Mouse (Mus musculus) CH12.LX (cell line): ENCODE measurements around the gene Olfr1197. TPM values are rescaled to one million over a fixed set of nuclear protein-coding genes. Genes with fewer than 3 reads are reported as not detected.

ENCODE experiments used
- DNase-seq: peaks from one replicate; pipeline ENCODE4 v3.0.0-alpha.2; 2013; ENCODE audit errors: extremely low read depth
- H3K27ac ChIP-seq: 2 replicates; pipeline ENCODE4 v1.5.1; 2012; ENCODE audit warnings: low read depth, mild to moderate bottlenecking, control low read depth, moderate library complexity; ENCODE audit not compliant: insufficient read depth
- H3K27me3 ChIP-seq: replicated peaks from 2 replicates; pipeline ENCODE3; 2012; ENCODE audit warnings: inconsistent platforms
- H3K36me3 ChIP-seq, 2 experiments: replicated peaks in 1 of 2; 2 replicates each; pipeline versions ENCODE3 to v1.6.1; 2012; ENCODE audit warnings: inconsistent platforms in 1 of 2, low read length in 1 of 2, mild to moderate bottlenecking in 1 of 2, mixed read lengths in 1 of 2, moderate library complexity in 1 of 2; ENCODE audit not compliant: control insufficient read depth in 1 of 2, insufficient read depth in 1 of 2
- H3K4me1 ChIP-seq, 2 experiments: 2 replicates each; pipeline ENCODE4 v1.6.1; 2012; ENCODE audit warnings: inconsistent platforms in 1 of 2, moderate library complexity in 1 of 2; ENCODE audit not compliant: insufficient read depth in 2 of 2, control insufficient read depth in 1 of 2
- H3K4me2 ChIP-seq: 2 replicates; pipeline ENCODE4 v1.6.1; 2012; ENCODE audit warnings: low read depth, mild to moderate bottlenecking, control low read depth; ENCODE audit not compliant: poor library complexity, insufficient read depth, severe bottlenecking
- H3K4me3 ChIP-seq, 3 experiments: fragments of 150-350 bp in 1 of 3; sonication (generic) in 1 of 3; replicated peaks in 1 of 3; 2 replicates each; pipeline versions ENCODE3 to v1.5.1; 2011 to 2012; ENCODE audit warnings: low read depth in 2 of 3, low read length in 2 of 3, mild to moderate bottlenecking in 2 of 3, moderate library complexity in 2 of 3, control low read depth in 1 of 3, improper control_type of control experiment in 1 of 3, inconsistent platforms in 1 of 3, mixed read lengths in 1 of 3; ENCODE audit not compliant: poor library complexity in 1 of 3
- H3K79me2 ChIP-seq: replicated peaks from 2 replicates; pipeline ENCODE4 v1.6.1; 2012; ENCODE audit warnings: mild to moderate bottlenecking, moderate library complexity; ENCODE audit not compliant: control insufficient read depth, poor library complexity, insufficient read depth, severe bottlenecking; ENCODE audit errors: extremely low read depth
- H3K9ac ChIP-seq: 2 replicates; pipeline ENCODE4 v1.6.1; 2012; ENCODE audit warnings: low read depth, mild to moderate bottlenecking, control low read depth, moderate library complexity; ENCODE audit not compliant: insufficient read depth
- H3K9me3 ChIP-seq: replicated peaks from 2 replicates; pipeline ENCODE3; 2012; ENCODE audit warnings: low read length, inconsistent platforms, mixed read lengths
- CHD1 ChIP-seq: IDR thresholded peaks from 2 replicates; pipeline ENCODE4 v1.6.1; 2012; ENCODE audit warnings: low read depth, low read length, improper control_type of control experiment, inconsistent platforms
- CHD2 ChIP-seq: IDR thresholded peaks from 2 replicates; pipeline ENCODE4 v1.6.1; 2011; ENCODE audit warnings: low read length, improper control_type of control experiment
- CTCF ChIP-seq, 2 experiments: IDR thresholded peaks in 1 of 2; conservative IDR thresholded peaks in 1 of 2; 2 replicates each; pipeline ENCODE4 v1.5.1; 2011 to 2012; ENCODE audit warnings: low read depth in 2 of 2, low read length in 2 of 2, improper control_type of control experiment in 1 of 2, inconsistent platforms in 1 of 2, mild to moderate bottlenecking in 1 of 2, moderate library complexity in 1 of 2
- E2F4 ChIP-seq: IDR thresholded peaks from 2 replicates; pipeline ENCODE4 v1.6.1; 2011; ENCODE audit warnings: low read depth, low read length, improper control_type of control experiment; ENCODE audit not compliant: insufficient replicate concordance
- ELF1 ChIP-seq: IDR thresholded peaks from 2 replicates; pipeline ENCODE4 v1.6.1; 2014; ENCODE audit warnings: low read depth, mild to moderate bottlenecking, inconsistent platforms, low read length, improper control_type of control experiment
- EP300 ChIP-seq: IDR thresholded peaks from 2 replicates; pipeline ENCODE4 v1.6.1; 2011; ENCODE audit warnings: low read length, improper control_type of control experiment
- GABPA ChIP-seq: IDR thresholded peaks from 2 replicates; pipeline ENCODE4 v1.6.1; 2012; ENCODE audit warnings: low read depth, low read length, improper control_type of control experiment, inconsistent platforms; ENCODE audit not compliant: insufficient replicate concordance
- JUN ChIP-seq: IDR thresholded peaks from 2 replicates; pipeline ENCODE4 v1.6.1; 2011; ENCODE audit warnings: low read depth, mild to moderate bottlenecking, low read length, improper control_type of control experiment, moderate library complexity; ENCODE audit not compliant: insufficient read depth
- MAX ChIP-seq: IDR thresholded peaks from 2 replicates; pipeline ENCODE4 v1.6.1; 2011; ENCODE audit warnings: low read length, improper control_type of control experiment
- MEF2A ChIP-seq: IDR thresholded peaks from 2 replicates; pipeline ENCODE4 v1.6.1; 2014; ENCODE audit warnings: low read depth, mild to moderate bottlenecking, inconsistent platforms, low read length, improper control_type of control experiment, borderline replicate concordance
- MXI1 ChIP-seq: IDR thresholded peaks from 2 replicates; pipeline ENCODE4 v1.6.1; 2011; ENCODE audit warnings: mild to moderate bottlenecking, low read depth, low read length, improper control_type of control experiment
- NELFE ChIP-seq: IDR thresholded peaks from 2 replicates; pipeline ENCODE4 v1.6.1; 2011; ENCODE audit warnings: low read depth, low read length, improper control_type of control experiment
- RAD21 ChIP-seq: IDR thresholded peaks from 2 replicates; pipeline ENCODE4 v1.6.1; 2011; ENCODE audit warnings: low read depth, mild to moderate bottlenecking, low read length, improper control_type of control experiment, moderate library complexity
- RCOR1 ChIP-seq: conservative IDR thresholded peaks from 2 replicates; pipeline ENCODE4 v1.6.1; 2012; ENCODE audit warnings: low read depth, mild to moderate bottlenecking, inconsistent platforms, low read length, improper control_type of control experiment
- TBP ChIP-seq: conservative IDR thresholded peaks from 2 replicates; pipeline ENCODE4 v1.6.1; 2011; ENCODE audit warnings: low read depth, low read length, improper control_type of control experiment
- TCF12 ChIP-seq: IDR thresholded peaks from 2 replicates; pipeline ENCODE4 v1.6.1; 2014; ENCODE audit warnings: low read depth, mild to moderate bottlenecking, inconsistent platforms, low read length, improper control_type of control experiment
- USF1 ChIP-seq: IDR thresholded peaks from 2 replicates; pipeline ENCODE4 v1.6.1; 2014; ENCODE audit warnings: low read depth, mild to moderate bottlenecking, inconsistent platforms, low read length, improper control_type of control experiment
- USF2 ChIP-seq: conservative IDR thresholded peaks from 2 replicates; pipeline ENCODE4 v1.6.1; 2011; ENCODE audit warnings: low read depth, low read length, improper control_type of control experiment
- ZC3H11A ChIP-seq: IDR thresholded peaks from 2 replicates; pipeline ENCODE4 v1.6.1; 2012; ENCODE audit warnings: low read depth, mild to moderate bottlenecking, inconsistent platforms, low read length, improper control_type of control experiment
- ZKSCAN1 ChIP-seq: IDR thresholded peaks from 2 replicates; pipeline ENCODE4 v1.6.1; 2012; ENCODE audit warnings: low read depth, inconsistent platforms, low read length, improper control_type of control experiment, borderline replicate concordance
- ZMIZ1 ChIP-seq: IDR thresholded peaks from 2 replicates; pipeline ENCODE4 v1.6.1; 2012; ENCODE audit warnings: low read depth, mild to moderate bottlenecking, inconsistent platforms, low read length, improper control_type of control experiment
- ZNF384 ChIP-seq: IDR thresholded peaks from 2 replicates; pipeline ENCODE4 v1.6.1; 2012; ENCODE audit warnings: low read depth, low read length, improper control_type of control experiment, inconsistent platforms
- dilution Hi-C: fragments of 300-500 bp; cut with MboI; formaldehyde crosslinking; loops from 2 replicates; pipeline ENCODE4 v1.14.3; 2020; ENCODE audit warnings: low sequenced_read_pairs; ENCODE audit not compliant: extremely low pct_unique_long_range_greater_than_20kb, extremely low pct_ligation_motif_present
- in situ Hi-C: fragments of 300-500 bp; cut with MboI; formaldehyde crosslinking; loops from 3 replicates; pipeline ENCODE4 v1.14.3; 2019; ENCODE audit warnings: low sequenced_read_pairs, low pct_ligation_motif_present, low pct_unique_long_range_greater_than_20kb, mixed read lengths
- polyA plus RNA-seq: library from polyadenylated mRNA; unstranded; fragments of >175 nt; gene quantifications from 2 replicates; pipeline ENCODE4 v1.2.1, GENCODE M21; 2012; ENCODE audit warnings: low read depth; ENCODE audit not compliant: insufficient read length
- total RNA-seq, 2 experiments: library from RNA; depleted of rRNA; stranded (reverse); fragments of 300-350 nt in 1 of 2; fragments of >200 nt in 1 of 2; gene quantifications; 2 replicates each; pipeline ENCODE4 v1.2.3; 2012 to 2014

Gene Olfr1197
- total and polyA plus RNA-seq, 3 experiments, result not detected

DNA sequence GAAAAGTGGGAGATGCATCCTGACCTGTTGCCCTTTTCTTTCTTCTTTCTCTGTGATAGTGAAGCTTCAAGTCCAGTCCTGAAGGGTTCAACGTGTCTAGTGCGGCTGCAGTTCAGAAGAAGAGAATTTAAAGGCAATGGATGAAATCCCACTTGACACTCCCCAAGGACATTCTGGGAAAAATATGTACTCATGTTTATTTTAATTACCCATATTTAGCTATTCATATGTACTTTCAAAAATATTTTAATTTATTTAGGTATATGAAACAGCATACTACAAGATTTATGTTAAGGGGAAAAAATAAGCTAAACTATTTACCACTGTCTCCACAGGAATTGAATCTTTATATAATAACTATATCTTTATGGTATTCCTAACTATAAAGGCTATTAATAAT, 19.1 kb upstream of the Olfr1197 start, which contains the start of gene Olfr1198:
TSS of gene Olfr1198 (minus strand) at position 101 of the 400 bp plus-strand sequence.
- H3K4me1 ChIP-seq, result no peaks in the 10 kb centered on the region
- H3K79me2 ChIP-seq, result no peaks in the 10 kb centered on the region
- no peak within 1 kb of the TSS for H3K4me2 ChIP-seq
- TF ChIP-seq MAX (no peak), JUN (no peak), RCOR1 (no peak), ZC3H11A (no peak), NELFE (no peak), TBP (no peak), CHD1 (no peak), ZMIZ1 (no peak), GABPA (no peak), MXI1 (no peak), ZNF384 (no peak), CHD2 (no peak), MEF2A (no peak)
- in situ Hi-C loops, result no loop called here
- H3K4me3 ChIP-seq, result no peak within 1 kb of the TSS
- peaks cover 13% of the 10 kb centered on the region for H3K9me3 ChIP-seq
- dilution Hi-C loops, result no loop called here
- no peaks in the 10 kb centered on the region for H3K27me3 ChIP-seq
- no peak within 1 kb of the TSS for H3K9ac ChIP-seq
- no peak within 1 kb of the TSS for H3K27ac ChIP-seq
- no peak for DNase-seq
- no peaks in the 10 kb centered on the region for H3K36me3 ChIP-seq

- H3K27me3 ChIP-seq, result no peaks in the 10 kb centered on the region
- in situ Hi-C loops (no loop called here), dilution Hi-C loops (no loop called here)
- peaks cover 30% of the 10 kb centered on the region for H3K9me3 ChIP-seq
- TF ChIP-seq CTCF (conservative IDR thresholded peaks at IDR 0.05 in 1 of 2, IDR thresholded peaks at IDR 0.05 in 1 of 2; ENCODE audit: low read depth in 2 of 2, low read length in 2 of 2) (no peak), ZMIZ1 (no peak), ZKSCAN1 (no peak), USF1 (no peak), TCF12 (no peak), E2F4 (no peak), EP300 (no peak), ELF1 (no peak), RAD21 (no peak), USF2 (no peak), ZNF384 (no peak)
- no peaks in the 10 kb centered on the region for H3K36me3 ChIP-seq
- no peaks in the 10 kb centered on the region for H3K79me2 ChIP-seq
- no peak overlapping the region for H3K9ac ChIP-seq
- no peaks in the 10 kb centered on the region for H3K4me1 ChIP-seq
- H3K4me2 ChIP-seq, result no peak overlapping the region
- H3K4me3 ChIP-seq, result no peak overlapping the region
- no peak overlapping the region for H3K27ac ChIP-seq
- DNase-seq, result no peak
Observed at GRCm38 (mm10) chr2:88743379-88743778, 11.2 kb upstream of the Olfr1197 start.
